Mouse (Mus musculus) sigmoid colon, adult 10 weeks (tissue): Measurements from ENCODE around the gene Olfr118. TPM values are rescaled to one million over a fixed set of nuclear protein-coding genes. Genes with fewer than 3 reads are reported as not detected.

Experiments
- polyA plus RNA-seq: library from polyadenylated mRNA; stranded (reverse); fragments of 350-450 nt; fragmentation: Illumina TruSeq; extraction: RNeasy Lipid Tissue Mini Kit (QIAGEN cat#74804); gene quantifications from one replicate; pipeline ENCODE4 v1.2.3, GENCODE M21; 2014; ENCODE audit warnings: low read depth, low replicate concordance

Gene Olfr118
- not detected for polyA plus RNA-seq

GRCm38 (mm10) chr17:37666688-37667087, at the start of gene Olfr118:
Gene Olfr118, plus strand, starts transcription at chr17:37666988.

GRCm38 (mm10) chr17:37627009-37627408, 39.8 kb upstream of the Olfr118 start, which contains the start of the genes Olfr115 and Olfr116:
Gene Olfr115, minus strand, starts transcription at chr17:37627109.
Gene Olfr116, minus strand, starts transcription at chr17:37627199.

GRCm38 (mm10) chr17:37663682-37664081, 3.1 kb upstream of the Olfr118 start, which contains the start of gene Olfr117:
Gene Olfr117, minus strand, starts transcription at chr17:37663782.

GRCm38 (mm10) chr17:37696264-37696663, 29.5 kb downstream of the Olfr118 start, which contains the start of gene Olfr119:
Gene Olfr119, plus strand, starts transcription at chr17:37696564.

GRCm38 (mm10) chr17:37721508-37721907, 54.7 kb downstream of the Olfr118 start, which contains the start of gene Olfr120:
Gene Olfr120, plus strand, starts transcription at chr17:37721808.

Other genes with a start within 250 kb of the Olfr118 start
- gene Olfr108, start 221.5 kb upstream of the Olfr118 start, polyA plus RNA-seq, result not detected
- not detected for gene Olfr109, start 208.1 kb upstream of the Olfr118 start, polyA plus RNA-seq
- gene H2-M2, start 183.4 kb upstream of the Olfr118 start, polyA plus RNA-seq, result 3.1 TPM
- gene Olfr110, start 174.5 kb upstream of the Olfr118 start, polyA plus RNA-seq, result not detected
- 0.44 TPM for gene Olfr111, start 159.0 kb upstream of the Olfr118 start, polyA plus RNA-seq
- gene Olfr112, start 97.5 kb upstream of the Olfr118 start, polyA plus RNA-seq, result not detected
- not detected for gene Olfr113, start 89.3 kb upstream of the Olfr118 start, polyA plus RNA-seq
- gene Olfr114, start 74.2 kb upstream of the Olfr118 start, polyA plus RNA-seq, result not detected
- not detected for gene Olfr115, start 39.9 kb upstream of the Olfr118 start, polyA plus RNA-seq
- not detected for gene Olfr116, start 39.8 kb upstream of the Olfr118 start, polyA plus RNA-seq
- gene Olfr117, start 3.2 kb upstream of the Olfr118 start, polyA plus RNA-seq, result not detected
- gene Olfr119, start 29.6 kb downstream of the Olfr118 start, polyA plus RNA-seq, result not detected
- not detected for gene Olfr120, start 54.8 kb downstream of the Olfr118 start, polyA plus RNA-seq
- not detected for gene Olfr121, start 81.9 kb downstream of the Olfr118 start, polyA plus RNA-seq
- gene Olfr122, start 101.6 kb downstream of the Olfr118 start, polyA plus RNA-seq, result not detected
- not detected for gene Olfr123, start 126.5 kb downstream of the Olfr118 start, polyA plus RNA-seq
- gene Olfr124, start 132.9 kb downstream of the Olfr118 start, polyA plus RNA-seq, result not detected
- not detected for gene Olfr125, start 166.0 kb downstream of the Olfr118 start, polyA plus RNA-seq
- not detected for gene Olfr126, start 180.5 kb downstream of the Olfr118 start, polyA plus RNA-seq
- not detected for gene Olfr127, start 233.4 kb downstream of the Olfr118 start, polyA plus RNA-seq